Mouse (Mus musculus) brain, embryonic 14.5 days (tissue): ENCODE results near the gene Sergef. TPM values are rescaled to one million over a fixed set of nuclear protein-coding genes. Genes with fewer than 3 reads are reported as not detected.
A peak's percentile ranks its signal among the peaks of the same experiment; 100 is the strongest.

ENCODE experiments used
- DNase-seq: peaks from one replicate; pipeline ENCODE4 v3.0.0-alpha.2; 2011; ENCODE audit warnings: low read depth
- CTCF ChIP-seq: fragments of 200-500 bp; IDR thresholded peaks from 2 replicates; pipeline ENCODE4 v1.5.1; 2012; ENCODE audit warnings: inconsistent platforms, mild to moderate bottlenecking, moderate library complexity, borderline replicate concordance; ENCODE audit not compliant: insufficient read depth, insufficient read length; ENCODE audit errors: extremely low read depth
- POLR2A ChIP-seq: fragments of 200-500 bp; IDR thresholded peaks from 2 replicates; pipeline ENCODE4 v1.6.1; 2012; ENCODE audit warnings: mild to moderate bottlenecking, inconsistent platforms, borderline replicate concordance; ENCODE audit not compliant: poor library complexity, insufficient read depth, insufficient read length, severe bottlenecking; ENCODE audit errors: extremely low read depth
- polyA plus RNA-seq: library from polyadenylated mRNA; depleted of rRNA; stranded (reverse); fragments of >200 nt; gene quantifications from 2 replicates; pipeline ENCODE4 v1.2.3, GENCODE M21; 2012

Gene Sergef
- polyA plus RNA-seq, 1 experiment, result 32.8 TPM

GRCm38 (mm10) chr7:46587466-46587865 is 52.1 kb downstream of the Sergef start:
- DNase-seq, result peak; percentile 35
- TF ChIP-seq POLR2A (no peak), CTCF (no peak)

GRCm38 (mm10) chr7:46586621-46587216 is 52.9 kb downstream of the Sergef start:
- no peak for DNase-seq
- TF ChIP-seq CTCF, result no peak
- no peak for TF ChIP-seq POLR2A

GRCm38 (mm10) chr7:46582750-46583149 is 56.9 kb downstream of the Sergef start:
- no peak for DNase-seq

GRCm38 (mm10) chr7:46581358-46581930 is 58.2 kb downstream of the Sergef start:
- no peak for DNase-seq
- TF ChIP-seq CTCF (no peak), POLR2A (no peak)

More at GRCm38 (mm10) chr7:46582750-46583149, 56.9 kb downstream of the Sergef start:
- TF ChIP-seq CTCF, result no peak
- no peak for TF ChIP-seq POLR2A

GRCm38 (mm10) chr7:46578091-46578490 is 61.5 kb downstream of the Sergef start:
- DNase-seq, result no peak
- TF ChIP-seq CTCF, result no peak
- TF ChIP-seq POLR2A, result no peak

GRCm38 (mm10) chr7:46575897-46576296 is 63.7 kb downstream of the Sergef start:
- TF ChIP-seq POLR2A, result no peak
- no peak for TF ChIP-seq CTCF
- DNase-seq, result no peak

- peak; percentile 65 for DNase-seq
- TF ChIP-seq CTCF (no peak), POLR2A (no peak)
Measured at GRCm38 (mm10) chr7:46572803-46573594, 66.6 kb downstream of the Sergef start.

- TF ChIP-seq CTCF, result peak; percentile 47; the same call in 1 of the 2 replicates
- DNase-seq, result peak; percentile 38
Measured at GRCm38 (mm10) chr7:46569509-46569908, 70.1 kb downstream of the Sergef start.

- no peak for DNase-seq
- no peak for TF ChIP-seq POLR2A
- TF ChIP-seq CTCF, result no peak
Measured at GRCm38 (mm10) chr7:46566318-46567007, 73.1 kb downstream of the Sergef start.

GRCm38 (mm10) chr7:46565374-46565773 is 74.2 kb downstream of the Sergef start:
- no peak for DNase-seq
- TF ChIP-seq POLR2A, result no peak
- no peak for TF ChIP-seq CTCF

- no peak for DNase-seq
- no peak for TF ChIP-seq POLR2A
- TF ChIP-seq CTCF, result peak; percentile 38; the same call in 1 of the 2 replicates
Measured at GRCm38 (mm10) chr7:46563801-46564200, 75.8 kb downstream of the Sergef start.
